Mouse (Mus musculus) CD8-positive naive resting alpha-beta T cell, adult 57 days (primary cell): ENCODE measurements around the gene Olfr1080. TPM values are rescaled to one million over a fixed set of nuclear protein-coding genes. Genes with fewer than 3 reads are reported as not detected.

ENCODE experiments used
- total RNA-seq: library from RNA; stranded (reverse); gene quantifications from one replicate; pipeline ENCODE4 v1.2.4, GENCODE M21; 2023

Olfr1080 gene
- not detected for total RNA-seq

DNA sequence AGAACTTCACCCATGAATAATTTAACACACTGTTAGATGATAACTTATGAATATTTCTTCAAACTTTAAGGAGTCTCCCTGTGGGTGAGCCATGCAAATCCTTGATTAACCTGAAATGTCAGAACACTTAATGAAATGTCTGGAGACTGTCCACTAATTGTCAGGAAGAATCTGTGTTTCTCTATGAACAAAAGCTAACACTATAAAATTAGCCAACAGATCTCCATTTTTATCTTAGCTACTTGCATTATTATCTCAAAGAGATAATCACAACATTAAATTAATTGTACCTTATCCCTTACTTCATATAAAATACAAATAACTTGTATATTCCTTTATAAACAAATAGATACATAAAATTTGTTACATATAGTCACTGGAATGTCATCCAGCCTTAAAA is at the start of gene Olfr1080:
Gene Olfr1080 (minus strand): TSS at position 101 of the 400 bp plus-strand sequence.

DNA sequence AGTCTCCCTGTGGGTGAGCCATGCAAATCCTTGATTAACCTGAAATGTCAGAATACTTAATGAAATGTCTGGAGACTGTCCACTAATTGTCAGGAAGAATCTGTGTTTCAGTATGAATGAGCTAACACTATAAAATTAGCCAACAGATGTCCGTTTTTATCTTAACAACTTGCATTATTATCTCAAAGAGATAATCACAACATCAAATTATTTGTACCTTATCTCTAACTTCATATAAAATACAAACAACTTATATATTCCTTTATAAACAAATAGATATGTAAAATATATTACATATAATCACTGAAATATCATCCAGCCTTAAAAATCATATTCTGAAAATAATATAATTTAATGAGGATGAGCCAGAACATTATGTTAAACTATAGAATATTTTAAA is 40.8 kb upstream of the Olfr1080 start, which contains the start of gene Olfr1082:
Gene Olfr1082 (minus strand): TSS at position 101 of the 400 bp plus-strand sequence.

DNA sequence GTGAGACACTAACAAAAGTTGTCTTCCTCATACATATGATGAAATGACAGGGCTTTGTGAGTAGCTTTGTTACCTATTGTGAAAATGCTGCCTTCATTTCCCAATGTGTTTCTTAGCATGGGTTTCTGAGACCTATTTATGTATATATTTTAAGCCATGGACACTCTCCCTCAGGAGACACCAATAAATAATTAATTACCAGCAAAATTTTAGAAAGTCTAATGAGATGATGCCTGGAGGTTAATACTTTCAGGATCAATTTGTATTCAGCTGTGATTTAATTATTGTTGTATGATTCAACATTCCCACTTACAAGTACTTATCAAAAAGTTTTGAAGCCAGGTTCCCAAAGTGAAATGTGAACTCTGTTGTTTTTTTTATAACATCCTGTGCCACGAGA is 15.7 kb downstream of the Olfr1080 start, which contains the start of gene Olfr1079:
Gene Olfr1079 (minus strand): TSS at position 101 of the 400 bp plus-strand sequence.

DNA sequence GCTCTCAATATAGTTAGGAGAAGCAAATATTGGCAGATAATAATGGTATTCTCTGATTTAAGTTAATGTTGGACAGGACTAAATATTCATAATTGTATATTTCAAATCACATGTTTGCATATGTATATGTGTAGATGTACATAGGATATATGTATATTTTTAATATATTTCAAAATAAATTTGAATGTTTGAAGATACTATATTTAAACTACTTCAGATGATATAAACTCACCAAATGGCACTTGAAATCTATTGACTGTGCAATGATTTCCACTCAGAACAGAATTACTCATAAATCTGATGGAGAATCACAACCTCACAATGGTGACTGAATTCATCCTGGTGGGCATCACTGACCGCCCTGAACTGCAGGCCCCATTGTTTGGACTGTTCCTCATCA is 49.9 kb downstream of the Olfr1080 start, which contains the start of gene Olfr1076:
Gene Olfr1076 (plus strand): TSS at position 301 of the 400 bp plus-strand sequence.

Other genes with a start within 250 kb of the Olfr1080 start
- gene Olfr1053, start 243.0 kb downstream of the Olfr1080 start, total RNA-seq, result not detected
- gene Olfr1054, start 222.8 kb downstream of the Olfr1080 start, total RNA-seq, result not detected
- not detected for gene Olfr1055, start 208.0 kb downstream of the Olfr1080 start, total RNA-seq
- gene Olfr1056, start 195.8 kb downstream of the Olfr1080 start, total RNA-seq, result not detected
- gene Olfr1057, start 179.8 kb downstream of the Olfr1080 start, total RNA-seq, result not detected
- not detected for gene Olfr1058, start 169.7 kb downstream of the Olfr1080 start, total RNA-seq
- not detected for gene Olfr1061, start 144.2 kb downstream of the Olfr1080 start, total RNA-seq
- gene Olfr1062, start 131.5 kb downstream of the Olfr1080 start, total RNA-seq, result not detected
- not detected for gene Olfr1065, start 107.6 kb downstream of the Olfr1080 start, total RNA-seq
- gene Olfr1066, start 102.0 kb downstream of the Olfr1080 start, total RNA-seq, result not detected
- gene Olfr228, start 70.8 kb downstream of the Olfr1080 start, total RNA-seq, result not detected
- not detected for gene Olfr1076, start 49.8 kb downstream of the Olfr1080 start, total RNA-seq
- gene Olfr1079, start 15.8 kb downstream of the Olfr1080 start, total RNA-seq, result not detected
- gene Olfr1082, start 40.7 kb upstream of the Olfr1080 start, total RNA-seq, result not detected
- gene Olfr1084, start 81.5 kb upstream of the Olfr1080 start, total RNA-seq, result not detected
- gene Olfr1085, start 103.8 kb upstream of the Olfr1080 start, total RNA-seq, result not detected
- not detected for gene Olfr1086, start 121.9 kb upstream of the Olfr1080 start, total RNA-seq
- gene Olfr1087, start 140.2 kb upstream of the Olfr1080 start, total RNA-seq, result not detected
- not detected for gene Olfr1089, start 175.5 kb upstream of the Olfr1080 start, total RNA-seq
- not detected for gene Olfr1090, start 200.8 kb upstream of the Olfr1080 start, total RNA-seq
- gene Olfr1093, start 224.2 kb upstream of the Olfr1080 start, total RNA-seq, result not detected